Mouse (Mus musculus): ENCODE results near the gene Gys2. TPM values are rescaled to one million over a fixed set of nuclear protein-coding genes. Genes with fewer than 3 reads are reported as not detected.

Gys2 gene
- polyA plus RNA-seq, 1 experiment from 2014 or later: 0.88 TPM

- DNase-seq (ENCODE audit: low spot score): no peak
Measured at GRCm38 (mm10) chr6:142378576-142379330, 94.2 kb downstream of the Gys2 start.

- no peak for DNase-seq (ENCODE audit: low spot score)
Measured at GRCm38 (mm10) chr6:142377081-142377480, 95.8 kb downstream of the Gys2 start.

Other genes starting within 250 kb of the Gys2 start
- 11.7 and 14.6 TPM in 2 replicates for gene Iapp, start 174.7 kb downstream of the Gys2 start, polyA plus RNA-seq (2015; fragmentation: Nextera tagmentation; extraction: Ambion mirVana)
- 0.54 and 0.65 TPM in 2 replicates for gene Slco1a5, start 150.1 kb downstream of the Gys2 start, polyA plus RNA-seq (2015; fragmentation: Nextera tagmentation; extraction: Ambion mirVana)
- gene Pyroxd1, start 127.5 kb downstream of the Gys2 start, polyA plus RNA-seq (2015; fragmentation: Nextera tagmentation; extraction: Ambion mirVana): 20.4 and 22.6 TPM in 2 replicates
- gene Recql, start 86.0 kb downstream of the Gys2 start, polyA plus RNA-seq (2015; fragmentation: Nextera tagmentation; extraction: Ambion mirVana): 44.4 and 48.7 TPM in 2 replicates
- 69.2 and 71.7 TPM in 2 replicates for gene Golt1b, start 85.9 kb downstream of the Gys2 start, polyA plus RNA-seq (2015; fragmentation: Nextera tagmentation; extraction: Ambion mirVana)
- gene Spx, start 59.7 kb downstream of the Gys2 start, polyA plus RNA-seq (2015; fragmentation: Nextera tagmentation; extraction: Ambion mirVana): 0.22 and 0.24 TPM in 2 replicates
- gene Ldhb, start 34.8 kb upstream of the Gys2 start, polyA plus RNA-seq (2015; fragmentation: Nextera tagmentation; extraction: Ambion mirVana): 527 and 536 TPM in 2 replicates
- gene Kcnj8, start 98.5 kb upstream of the Gys2 start, polyA plus RNA-seq (2015; fragmentation: Nextera tagmentation; extraction: Ambion mirVana): 11.2 and 12.1 TPM in 2 replicates
- gene Abcc9, start 229.2 kb upstream of the Gys2 start, polyA plus RNA-seq (2015; fragmentation: Nextera tagmentation; extraction: Ambion mirVana): 1.5 and 1.7 TPM in 2 replicates

Data from thymus, postnatal 0 days (tissue).